Mouse (Mus musculus): ENCODE measurements around the gene Gpx7.
"Not testable (repeated sequence)": the region's sequence is repeated elsewhere in the genome, so short reads cannot be mapped to it uniquely, and the experiment has no call there.

Gene Gpx7

GRCm38 (mm10) chr4:108392558-108392957 lies 14.2 kb downstream of the Gpx7 start:
- intact Hi-C loops (cut with DNase I): no loop called here

DNA sequence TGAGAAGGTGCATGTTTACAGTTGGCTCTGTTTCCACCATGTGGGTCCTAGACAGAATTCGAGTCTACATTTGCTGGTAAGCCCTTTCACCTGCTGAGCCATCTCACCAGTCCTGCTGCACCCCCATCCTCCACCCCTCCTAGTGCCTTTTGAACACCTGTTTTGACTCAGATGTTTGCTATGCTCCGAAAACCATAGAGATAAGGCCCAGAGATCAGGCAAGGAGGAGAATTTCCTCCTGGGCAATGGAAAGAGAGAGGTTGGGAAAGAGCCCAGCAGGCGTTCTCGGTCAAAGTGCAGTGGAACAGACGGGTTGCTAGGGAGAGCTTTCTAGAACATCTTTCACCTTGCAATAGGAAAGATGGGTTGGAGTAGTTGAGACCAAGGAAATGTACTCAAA lies 15.6 kb downstream of the Gpx7 start:
- intact Hi-C loops (cut with DNase I): no loop called here

GRCm38 (mm10) chr4:108388741-108389140 lies 18.0 kb downstream of the Gpx7 start:
- intact Hi-C loops (cut with DNase I): loop anchor here (5.0 kb wide), 1 partner anchor 69 kb away; the partner anchor contains the start of gene Tut4

DNA sequence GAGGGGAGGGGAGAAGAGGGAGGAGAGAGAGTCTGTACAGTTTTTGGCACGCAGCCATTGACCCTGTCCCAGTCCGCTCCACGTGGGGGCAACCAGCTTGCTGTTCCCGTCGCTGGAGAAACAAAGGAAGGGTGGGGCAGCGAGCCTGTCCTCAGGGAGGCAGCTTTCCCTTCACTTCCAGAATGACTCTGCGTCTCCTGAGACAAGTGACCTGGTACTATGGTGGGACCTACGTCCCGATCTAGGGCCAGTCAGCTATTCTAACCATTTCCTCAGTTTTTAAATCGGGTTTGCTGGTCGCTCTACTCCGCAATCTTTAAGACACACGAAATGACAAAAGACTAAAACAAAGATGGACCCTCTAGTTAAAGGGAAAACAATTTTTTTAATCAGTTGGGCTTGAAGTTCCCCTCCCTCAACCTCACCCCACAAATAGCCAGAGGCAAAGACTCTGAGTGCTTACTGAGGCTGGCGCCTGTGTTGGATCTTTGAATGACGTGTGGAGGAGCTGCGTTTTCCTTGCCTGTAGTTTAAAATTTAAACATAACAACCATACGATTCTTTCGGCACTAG lies 19.0 kb downstream of the Gpx7 start:
- intact Hi-C loops (cut with DNase I): loop anchor here (5.0 kb wide), 1 partner anchor 70 kb away; the partner anchor contains the start of gene Tut4

- intact Hi-C loops (cut with DNase I): loop anchor here (5.0 kb wide), 1 partner anchor 70 kb away; the partner anchor contains the start of gene Tut4
Observed at GRCm38 (mm10) chr4:108387106-108387505, 19.7 kb downstream of the Gpx7 start.

- intact Hi-C loops (cut with DNase I): loop anchor here (5.0 kb wide), 1 partner anchor 71 kb away; the partner anchor contains the start of gene Tut4
Observed at GRCm38 (mm10) chr4:108386087-108386486, 20.7 kb downstream of the Gpx7 start.

DNA sequence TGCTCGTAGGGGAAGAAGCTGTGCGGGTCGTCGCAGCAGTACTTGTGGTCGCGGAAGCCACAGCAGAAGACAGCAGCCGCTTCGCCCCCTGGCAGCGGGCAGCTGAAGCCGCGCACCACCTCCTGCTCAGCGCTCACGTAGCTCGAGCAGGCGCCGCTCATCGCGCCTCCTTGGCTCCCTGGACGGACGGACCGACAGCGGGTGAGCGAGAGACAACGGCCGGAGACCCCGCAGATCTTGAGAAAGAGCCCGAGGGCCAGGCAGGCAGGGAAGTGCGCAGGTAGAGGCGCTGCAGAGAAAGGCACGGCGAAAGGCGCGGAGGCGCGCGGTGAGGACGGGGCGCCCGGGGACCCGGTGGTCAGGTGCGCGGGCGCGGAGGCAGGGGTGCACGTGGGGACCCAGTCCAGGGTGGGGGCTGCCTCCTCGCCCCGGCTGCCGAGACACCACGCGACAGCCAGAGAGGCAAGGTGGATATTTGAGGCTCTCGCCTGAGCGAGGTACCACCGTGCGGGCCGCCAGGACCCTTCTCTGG lies 23.5 kb downstream of the Gpx7 start, which contains the start of gene Shisal2a:
Gene Shisal2a, minus strand, starts transcription at position 167 of the 532 bp plus-strand sequence.
- intact Hi-C loops (cut with DNase I): no loop called here

- intact Hi-C loops (cut with DNase I): no loop called here
Observed at GRCm38 (mm10) chr4:108380146-108380545, 26.6 kb downstream of the Gpx7 start.

DNA sequence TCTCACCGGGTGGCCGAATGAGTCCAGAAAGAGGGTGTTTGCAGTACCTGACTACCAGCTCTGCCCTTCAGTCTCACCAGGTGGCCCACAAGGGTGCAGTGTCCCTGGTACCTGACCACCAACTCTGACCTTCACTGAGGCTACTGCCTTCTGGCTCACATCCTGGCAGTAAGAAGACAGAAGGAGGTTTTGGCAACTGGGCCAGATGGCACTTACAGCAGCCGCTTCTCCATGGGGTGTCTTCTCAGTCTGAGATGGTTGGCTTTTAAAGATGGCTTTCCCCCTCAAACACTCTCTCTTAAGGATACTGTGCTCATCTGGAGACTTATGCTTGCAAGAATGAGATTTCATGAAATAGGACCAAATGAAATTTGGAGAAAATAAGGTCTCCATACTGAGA lies 27.3 kb downstream of the Gpx7 start:
- intact Hi-C loops (cut with DNase I): no loop called here

GRCm38 (mm10) chr4:108372166-108372565 lies 34.6 kb downstream of the Gpx7 start:
- intact Hi-C loops (cut with DNase I): no loop called here

GRCm38 (mm10) chr4:108371421-108371820 lies 35.3 kb downstream of the Gpx7 start:
- intact Hi-C loops (cut with DNase I): no loop called here

GRCm38 (mm10) chr4:108370409-108370808 lies 36.4 kb downstream of the Gpx7 start:
- intact Hi-C loops (cut with DNase I): no loop called here

- intact Hi-C loops (cut with DNase I): no loop called here
Observed at GRCm38 (mm10) chr4:108369254-108369653, 37.5 kb downstream of the Gpx7 start.

DNA sequence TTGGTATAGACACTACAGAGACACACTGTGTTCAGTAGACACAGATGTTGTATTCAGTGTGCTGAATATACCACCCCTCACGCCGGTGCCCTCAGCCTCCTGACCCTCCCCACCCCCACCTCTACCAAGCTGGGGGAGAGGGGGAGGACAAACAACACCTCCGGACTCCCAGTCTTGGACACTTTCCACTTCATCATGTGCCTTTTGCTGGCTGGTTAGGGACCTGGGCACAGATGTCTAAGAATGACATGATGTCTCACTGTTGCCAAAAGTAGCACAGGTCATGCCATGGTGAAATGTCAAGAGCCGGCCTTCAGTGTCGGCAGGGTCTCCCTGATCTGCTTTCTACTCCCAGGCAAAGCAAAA lies 42.7 kb downstream of the Gpx7 start:
- intact Hi-C loops (cut with DNase I): no loop called here

DNA sequence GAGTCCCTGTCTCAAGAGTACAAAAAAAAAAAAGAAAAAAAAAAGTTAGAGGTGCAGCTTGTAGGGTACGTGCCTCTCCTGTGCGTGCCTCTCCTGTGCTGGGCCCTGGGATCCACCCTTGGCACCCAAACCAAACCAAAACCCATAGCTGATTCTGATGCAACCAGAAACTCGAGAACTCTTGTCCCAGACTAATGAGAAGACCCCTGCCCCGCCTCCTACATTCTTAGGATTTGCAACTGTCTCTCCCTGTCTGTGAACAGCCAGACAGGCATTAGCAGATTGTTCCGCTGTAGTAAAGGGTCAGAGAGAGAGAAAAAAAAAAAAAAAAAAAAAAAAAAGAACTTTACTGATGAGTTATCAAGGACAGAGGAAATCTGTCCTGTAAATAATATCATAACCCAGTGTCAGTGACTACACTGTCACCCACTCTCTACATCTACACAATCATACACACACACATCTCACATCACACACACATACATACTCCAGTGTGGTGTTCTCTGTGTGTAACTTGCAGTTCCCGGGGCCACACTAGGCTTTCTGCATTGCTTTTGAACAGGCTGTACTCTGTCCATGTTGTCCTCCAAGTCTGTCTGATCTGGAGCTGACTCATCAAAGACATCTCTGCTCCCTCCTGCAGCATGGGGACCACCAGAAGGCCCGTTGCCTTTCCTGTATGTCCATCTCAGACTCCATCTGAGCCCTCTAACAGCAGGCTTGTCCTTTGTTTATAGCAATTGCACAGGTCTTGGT lies 43.2 kb downstream of the Gpx7 start:
- intact Hi-C loops (cut with DNase I): no loop called here

GRCm38 (mm10) chr4:108362321-108363261 lies 44.2 kb downstream of the Gpx7 start:
- intact Hi-C loops (cut with DNase I): no loop called here

DNA sequence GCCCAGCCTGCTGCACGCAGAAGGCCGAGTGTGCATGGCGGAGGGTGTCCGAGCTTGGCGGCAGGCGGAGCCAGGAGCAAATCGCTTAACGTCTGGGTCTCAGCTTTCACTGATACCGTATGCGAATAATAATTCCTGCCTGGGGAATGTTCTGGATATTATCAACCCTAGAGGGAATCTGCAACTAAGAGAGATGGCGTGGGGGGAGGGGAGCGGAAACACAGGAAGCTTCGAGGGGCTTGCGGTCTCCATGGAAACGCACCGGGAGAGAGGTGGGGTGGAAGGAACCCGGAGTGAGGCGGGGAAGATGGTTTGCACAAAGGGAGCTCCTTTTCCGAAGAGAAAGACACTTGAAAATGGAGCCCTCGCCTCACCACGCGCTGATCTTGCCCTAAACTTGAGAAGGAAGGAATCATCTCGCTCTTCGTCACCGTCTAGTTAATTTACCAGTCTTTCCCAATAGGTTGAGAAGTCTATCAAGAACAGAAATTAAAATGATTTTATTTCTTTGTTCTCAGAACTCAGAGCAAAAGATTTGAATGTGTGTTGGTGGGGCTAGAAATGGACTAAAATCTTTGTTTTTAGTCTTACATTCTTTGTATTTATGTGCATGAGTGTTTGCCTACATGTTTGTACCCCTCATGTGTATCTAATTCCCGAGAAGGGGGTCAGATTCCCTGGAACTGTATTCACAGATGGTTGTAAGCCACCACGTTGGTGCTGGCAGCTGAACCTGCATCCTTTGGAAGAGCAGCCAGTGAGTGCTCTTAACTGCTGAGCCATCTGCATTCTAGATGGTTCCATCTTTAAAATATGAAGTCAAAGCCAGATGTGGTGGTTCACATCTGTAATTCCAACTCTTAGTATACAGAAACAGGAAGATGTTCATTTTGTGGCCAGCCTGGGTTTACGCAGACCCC lies 46.4 kb downstream of the Gpx7 start:
- intact Hi-C loops (cut with DNase I): no loop called here

DNA sequence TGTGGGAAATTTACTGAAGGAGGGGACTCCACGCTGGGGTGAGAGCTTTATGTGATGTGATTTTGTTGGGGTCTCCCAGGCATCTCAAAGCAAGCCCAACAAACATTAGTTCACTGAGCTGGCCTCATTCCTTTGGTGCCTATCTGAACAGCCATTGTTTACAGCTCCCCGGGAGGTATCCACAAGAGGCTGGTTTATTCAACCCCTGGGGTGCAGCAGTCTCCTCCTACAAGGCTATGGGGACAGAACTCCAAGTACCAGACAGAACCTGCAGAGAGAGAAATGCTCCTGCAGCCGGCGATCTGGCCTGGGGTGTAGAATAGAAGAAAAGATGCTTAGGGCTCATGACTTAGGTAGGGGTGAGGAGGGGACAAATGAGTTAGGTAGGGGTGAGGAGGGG lies 48.3 kb downstream of the Gpx7 start:
- intact Hi-C loops (cut with DNase I): no loop called here

DNA sequence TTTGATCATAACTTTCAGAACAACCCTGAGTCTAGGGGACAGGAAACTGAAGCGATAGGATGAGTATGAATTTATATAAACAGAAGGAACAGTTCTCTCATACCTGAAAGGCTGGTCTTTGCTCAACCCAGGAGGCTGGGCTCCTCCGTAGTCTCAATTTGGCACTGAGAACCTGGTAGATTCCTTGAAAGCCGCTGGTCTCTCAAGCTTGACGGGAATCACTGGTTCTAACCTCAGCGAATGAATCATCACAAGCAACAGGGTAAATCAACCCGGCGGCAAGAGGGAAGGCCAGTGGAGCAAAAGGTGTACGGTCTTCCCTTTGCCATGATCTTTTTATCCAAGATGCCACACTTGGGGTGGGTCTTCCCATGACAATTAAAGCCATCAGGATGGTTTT lies 49.3 kb downstream of the Gpx7 start:
- intact Hi-C loops (cut with DNase I): no loop called here

GRCm38 (mm10) chr4:108353591-108353990 lies 53.2 kb downstream of the Gpx7 start:
- intact Hi-C loops (cut with DNase I): not testable (repeated sequence)

Measured in adrenal gland (tissue).